Mouse (Mus musculus) heart, postnatal 0 days (tissue): ENCODE results near the gene Arap1.

Experiments
- CTCF ChIP-seq: IDR thresholded peaks from 2 replicates; pipeline ENCODE4 v1.5.1; 2016; ENCODE audit warnings: antibody characterized with exemption, control low read depth, low read depth
- EP300 ChIP-seq: IDR thresholded peaks from 2 replicates; pipeline ENCODE4 v1.6.1; 2016; ENCODE audit warnings: antibody characterized with exemption, low read depth

DNA sequence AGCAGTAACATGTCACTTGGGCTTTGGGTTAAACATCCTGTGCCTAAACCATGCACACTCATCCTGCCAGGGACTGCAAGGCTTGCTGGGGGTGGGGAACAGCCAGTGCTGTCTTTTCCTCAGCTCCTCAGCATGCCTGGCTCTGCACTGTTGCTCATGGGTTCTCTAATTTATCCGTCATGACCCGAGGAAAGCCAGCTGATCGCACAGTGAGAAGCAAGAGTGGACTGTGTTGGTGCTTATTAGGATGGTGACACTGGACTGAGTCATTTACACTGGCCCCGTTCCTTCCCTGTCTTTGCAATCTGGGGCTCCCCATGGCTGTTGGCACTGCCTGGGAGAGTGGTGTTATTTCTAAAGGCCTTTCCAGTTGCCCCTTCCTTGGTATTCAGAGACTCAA lies 96.3 kb downstream of the Arap1 start:
- TF ChIP-seq CTCF, result no peak
- TF ChIP-seq EP300, result no peak
